Mouse (Mus musculus): ENCODE measurements around the gene Rab21. TPM values are rescaled to one million over a fixed set of nuclear protein-coding genes. Genes with fewer than 3 reads are reported as not detected.
"Not testable (repeated sequence)": the region's sequence is repeated elsewhere in the genome, so short reads cannot be mapped to it uniquely, and the experiment has no call there.

Gene Rab21
- polyA plus RNA-seq, 1 experiment: 33.5 TPM

- H3K27me3 ChIP-seq (replicated peaks): peaks cover 6% of the 10 kb centered on the region
- H3K9me3 ChIP-seq: no peaks in the 10 kb centered on the region
- H3K36me3 ChIP-seq (replicated peaks; ENCODE audit: low read length): no peaks in the 10 kb centered on the region
- no peak overlapping the region for H3K4me3 ChIP-seq (replicated peaks)
- peaks cover 35% of the 10 kb centered on the region for H3K4me1 ChIP-seq
- TF ChIP-seq GATA1 (IDR thresholded peaks at IDR 0.05; ENCODE audit: borderline replicate concordance, low read length): no peak
Observed at GRCm38 (mm10) chr10:115332420-115332952, 17.1 kb upstream of the Rab21 start.

- TF ChIP-seq FLI1 (IDR thresholded peaks at IDR 0.05; ENCODE audit: low read length) (no peak), GATA1 (IDR thresholded peaks at IDR 0.05; ENCODE audit: borderline replicate concordance, low read length) (no peak)
- H3K27me3 ChIP-seq (replicated peaks): peaks cover 11% of the 10 kb centered on the region
- no peaks in the 10 kb centered on the region for H3K9me3 ChIP-seq
- no peak overlapping the region for H3K4me3 ChIP-seq (replicated peaks)
- H3K36me3 ChIP-seq (replicated peaks; ENCODE audit: low read length): no peaks in the 10 kb centered on the region
- peaks cover 40% of the 10 kb centered on the region for H3K4me1 ChIP-seq
Observed at GRCm38 (mm10) chr10:115329010-115329530, 13.7 kb upstream of the Rab21 start.

DNA sequence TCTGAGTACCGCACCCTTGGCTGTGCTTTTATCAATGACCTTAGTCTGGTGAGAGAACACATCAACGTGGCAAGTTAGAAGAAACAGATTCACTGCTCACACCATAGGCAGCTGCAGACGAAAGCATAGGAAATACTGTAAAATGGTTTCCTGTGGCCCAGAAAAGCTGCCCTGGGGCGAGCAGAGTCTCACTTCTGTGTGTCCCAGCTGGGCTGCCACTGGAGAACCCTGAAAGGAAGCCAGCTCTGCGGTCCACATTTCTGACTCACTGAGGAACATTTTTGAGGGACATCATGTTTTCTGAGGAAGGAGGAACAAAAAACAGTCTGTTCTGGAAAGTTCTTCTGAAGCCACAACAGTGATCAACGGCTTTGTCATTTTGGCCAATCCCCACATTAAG is 13.1 kb upstream of the Rab21 start:
- Histone ChIP-seq H3K27me3 (replicated peaks) (peaks cover 7% of the 10 kb centered on the region), H3K4me3 (replicated peaks) (peak overlapping the region; percentile 28), H3K4me1 (peaks cover 38% of the 10 kb centered on the region), H3K9me3 (no peaks in the 10 kb centered on the region), H3K36me3 (replicated peaks; ENCODE audit: low read length) (no peaks in the 10 kb centered on the region)
- TF ChIP-seq FLI1 (IDR thresholded peaks at IDR 0.05; ENCODE audit: low read length) (no peak), GATA1 (IDR thresholded peaks at IDR 0.05; ENCODE audit: borderline replicate concordance, low read length) (no peak)

GRCm38 (mm10) chr10:115323295-115323694 is 7.9 kb upstream of the Rab21 start:
- TF ChIP-seq GATA1 (IDR thresholded peaks at IDR 0.05; ENCODE audit: borderline replicate concordance, low read length): no peak
- TF ChIP-seq FLI1 (IDR thresholded peaks at IDR 0.05; ENCODE audit: low read length): no peak
- H3K36me3 ChIP-seq (replicated peaks; ENCODE audit: low read length): no peaks in the 10 kb centered on the region
- no peaks in the 10 kb centered on the region for H3K9me3 ChIP-seq
- no peak overlapping the region for H3K4me3 ChIP-seq (replicated peaks)
- peaks cover 36% of the 10 kb centered on the region for H3K4me1 ChIP-seq
- peaks cover 14% of the 10 kb centered on the region for H3K27me3 ChIP-seq (replicated peaks)

DNA sequence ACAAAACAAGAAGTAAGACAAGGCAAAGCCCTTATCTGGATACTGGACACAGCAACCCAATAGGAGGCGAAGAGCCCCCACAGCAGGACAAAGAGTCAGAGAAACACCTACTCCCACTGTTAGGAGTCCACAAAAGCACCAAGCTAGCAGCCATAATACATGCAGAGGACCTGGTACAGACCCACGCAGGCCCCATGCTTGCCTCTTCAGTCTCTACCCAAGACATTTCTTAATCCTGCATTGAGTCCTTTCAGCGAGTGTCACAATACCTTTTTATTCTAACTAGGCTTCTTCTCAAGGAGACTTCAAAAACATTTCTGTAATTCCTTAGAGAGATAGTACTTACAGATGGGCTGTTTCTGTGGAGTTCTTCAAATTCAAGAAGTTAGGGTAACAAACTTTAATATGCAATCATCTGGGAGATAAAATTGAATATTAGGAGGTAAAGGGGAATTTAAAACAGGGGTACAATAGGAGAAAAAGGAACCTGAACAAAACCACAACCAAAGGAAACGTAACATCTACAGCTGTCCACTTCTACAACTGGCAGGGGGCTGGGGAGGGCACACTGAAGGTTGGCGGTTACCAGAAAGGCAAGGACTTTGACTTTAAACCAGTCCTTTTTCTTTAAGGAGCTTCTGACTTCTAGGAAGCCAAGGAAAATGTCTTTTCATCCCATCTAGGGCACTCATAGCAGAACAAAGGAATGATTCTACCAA is 6.1 kb upstream of the Rab21 start:
- no peak overlapping the region for H3K4me3 ChIP-seq (replicated peaks)
- H3K4me1 ChIP-seq: peaks cover 28% of the 10 kb centered on the region
- TF ChIP-seq FLI1 (IDR thresholded peaks at IDR 0.05; ENCODE audit: low read length) (no peak), GATA1 (IDR thresholded peaks at IDR 0.05; ENCODE audit: borderline replicate concordance, low read length) (no peak)
- H3K9me3 ChIP-seq: no peaks in the 10 kb centered on the region
- H3K36me3 ChIP-seq (replicated peaks; ENCODE audit: low read length): no peaks in the 10 kb centered on the region
- peaks cover 14% of the 10 kb centered on the region for H3K27me3 ChIP-seq (replicated peaks)

GRCm38 (mm10) chr10:115318388-115318787 is 3.0 kb upstream of the Rab21 start:
- not testable (repeated sequence) for H3K36me3 ChIP-seq (replicated peaks; ENCODE audit: low read length); H3K4me3 ChIP-seq (replicated peaks); H3K27me3 ChIP-seq (replicated peaks); H3K9me3 ChIP-seq
- H3K4me1 ChIP-seq: peaks cover 42% of the 10 kb centered on the region

GRCm38 (mm10) chr10:115316313-115316712 is 919 bp upstream of the Rab21 start:
- H3K4me3 ChIP-seq (replicated peaks): peak overlapping the region; percentile 98
- peaks cover 53% of the 10 kb centered on the region for H3K4me1 ChIP-seq
- H3K27me3 ChIP-seq (replicated peaks): peaks cover 2% of the 10 kb centered on the region
- H3K36me3 ChIP-seq (replicated peaks; ENCODE audit: low read length): peaks cover 24% of the 10 kb centered on the region
- no peaks in the 10 kb centered on the region for H3K9me3 ChIP-seq
- TF ChIP-seq FLI1 (IDR thresholded peaks at IDR 0.05; ENCODE audit: low read length) (no peak), GATA1 (IDR thresholded peaks at IDR 0.05; ENCODE audit: borderline replicate concordance, low read length) (no peak)

GRCm38 (mm10) chr10:115314582-115315452 is 577 bp downstream of the Rab21 start:
- H3K27me3 ChIP-seq (replicated peaks): no peaks in the 10 kb centered on the region
- peaks cover 33% of the 10 kb centered on the region for H3K36me3 ChIP-seq (replicated peaks; ENCODE audit: low read length)
- H3K9me3 ChIP-seq: no peaks in the 10 kb centered on the region
- TF ChIP-seq FLI1 (IDR thresholded peaks at IDR 0.05; ENCODE audit: low read length) (no peak), GATA1 (IDR thresholded peaks at IDR 0.05; ENCODE audit: borderline replicate concordance, low read length) (no peak)
- peaks cover 67% of the 10 kb centered on the region for H3K4me1 ChIP-seq
- peak overlapping the region; percentile 98 for H3K4me3 ChIP-seq (replicated peaks)

GRCm38 (mm10) chr10:115314287-115314581 is 1.2 kb downstream of the Rab21 start:
- Histone ChIP-seq H3K4me3 (replicated peaks) (peak overlapping the region; percentile 98), H3K9me3 (no peaks in the 10 kb centered on the region), H3K36me3 (replicated peaks; ENCODE audit: low read length) (peaks cover 38% of the 10 kb centered on the region), H3K4me1 (peaks cover 66% of the 10 kb centered on the region), H3K27me3 (replicated peaks) (no peaks in the 10 kb centered on the region)
- TF ChIP-seq GATA1 (IDR thresholded peaks at IDR 0.05; ENCODE audit: borderline replicate concordance, low read length) (no peak), FLI1 (IDR thresholded peaks at IDR 0.05; ENCODE audit: low read length) (no peak)
